Mouse (Mus musculus): ENCODE measurements at regions not wholly inside any gene's neighbourhood (a gene's known extent, or its start where the extent isn't known, plus 50 kb on each side); places are given as distances from the start of the nearest gene placed in this dataset.
A peak's percentile ranks its signal among the peaks of the same experiment; 100 is the strongest.

DNA sequence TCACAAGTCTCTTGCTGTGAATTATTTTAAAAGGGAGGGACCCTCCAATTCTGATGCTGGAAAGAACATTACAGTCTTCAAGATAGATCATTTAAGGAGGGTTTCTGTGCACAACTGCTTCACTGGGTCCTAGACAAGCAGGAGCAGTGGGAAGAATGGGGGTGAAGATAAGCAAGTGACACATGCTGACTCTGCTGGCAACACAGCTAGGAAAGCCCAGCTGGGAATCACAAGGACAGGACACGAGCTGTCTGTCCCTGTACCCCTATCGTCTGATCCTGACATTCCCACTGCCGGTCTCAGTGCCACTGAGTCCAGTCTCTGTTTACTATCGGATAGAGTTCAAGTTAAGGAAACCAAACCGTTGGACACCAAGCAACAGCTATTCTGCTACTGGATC is 216.3 kb downstream of the Gm12728 start:
- Histone ChIP-seq H3K9ac (replicated peaks) (no peak overlapping the region), H3K4me1 (replicated peaks) (0 out of 2 replicates have a peak, but pooled peaks cover 4% of the 10 kb centered on the region), H3K27ac (no peak overlapping the region), H3K36me3 (no peaks in the 10 kb centered on the region), H3K9me3 (peaks cover 7% of the 10 kb centered on the region; the same call in 1 of the 2 replicates), H3K4me2 (no peak overlapping the region), H3K4me3 (replicated peaks) (no peak overlapping the region), H3K27me3 (no peaks in the 10 kb centered on the region)
- ATAC-seq (ENCODE audit: insufficient number of reproducible peaks, insufficient read depth, low FRiP score, low TSS enrichment, low read depth) = no peak
- WGBS = 87% methylated on average over 5 of the region's 5 CpGs

DNA sequence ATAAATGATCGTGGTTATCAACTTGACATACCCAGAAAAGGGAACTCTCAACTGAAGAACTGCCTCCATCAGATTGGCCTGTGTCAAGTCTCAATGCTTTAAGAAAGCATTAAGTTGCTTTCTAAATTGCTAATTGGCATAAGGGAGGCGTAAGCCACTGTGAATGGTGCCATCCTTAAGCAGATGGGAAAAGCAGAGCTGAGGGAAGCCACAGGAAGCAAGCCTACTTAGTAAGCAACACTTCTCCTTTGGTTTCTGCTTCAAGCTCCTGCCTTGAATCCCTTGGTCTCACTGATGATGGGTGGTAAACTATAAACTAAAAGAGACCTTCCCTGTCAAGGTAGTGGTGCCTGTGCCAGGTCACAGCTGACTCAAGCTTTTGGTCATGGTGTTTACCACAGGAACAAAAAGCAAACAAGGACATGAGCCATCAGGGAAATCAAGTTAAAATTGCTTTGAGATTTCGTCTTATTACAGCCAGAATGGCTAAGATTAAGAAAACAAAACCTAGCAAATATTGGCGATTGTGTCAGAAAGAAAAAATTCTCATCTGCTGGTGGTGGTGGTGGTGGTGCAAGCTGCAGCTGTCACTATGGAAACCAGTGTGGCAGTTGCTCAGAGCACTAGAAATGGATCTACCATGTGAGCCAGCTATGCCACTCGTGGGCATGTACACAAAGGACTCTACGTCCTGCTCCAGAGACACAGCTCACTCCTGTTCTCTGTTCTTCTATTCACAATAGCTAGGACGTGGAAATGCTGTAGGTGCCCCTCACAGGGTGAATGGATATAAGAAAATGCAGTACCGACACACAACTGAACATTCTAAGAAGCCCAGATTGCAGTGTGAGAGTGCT is 217.9 kb downstream of the Gm12728 start:
- no peak overlapping the region for H3K27ac ChIP-seq
- peaks cover 7% of the 10 kb centered on the region; the same call in 1 of the 2 replicates for H3K9me3 ChIP-seq
- H3K4me2 ChIP-seq = no peak overlapping the region
- no peaks in the 10 kb centered on the region for H3K36me3 ChIP-seq
- 0 out of 2 replicates have a peak, but pooled peaks cover 4% of the 10 kb centered on the region for H3K4me1 ChIP-seq (replicated peaks)
- no peak overlapping the region for H3K9ac ChIP-seq (replicated peaks)
- 86% methylated on average over 8 of the region's 8 CpGs for WGBS
- no peak for ATAC-seq (ENCODE audit: insufficient number of reproducible peaks, insufficient read depth, low FRiP score, low TSS enrichment, low read depth)
- no peak overlapping the region for H3K4me3 ChIP-seq (replicated peaks)
- no peaks in the 10 kb centered on the region for H3K27me3 ChIP-seq

DNA sequence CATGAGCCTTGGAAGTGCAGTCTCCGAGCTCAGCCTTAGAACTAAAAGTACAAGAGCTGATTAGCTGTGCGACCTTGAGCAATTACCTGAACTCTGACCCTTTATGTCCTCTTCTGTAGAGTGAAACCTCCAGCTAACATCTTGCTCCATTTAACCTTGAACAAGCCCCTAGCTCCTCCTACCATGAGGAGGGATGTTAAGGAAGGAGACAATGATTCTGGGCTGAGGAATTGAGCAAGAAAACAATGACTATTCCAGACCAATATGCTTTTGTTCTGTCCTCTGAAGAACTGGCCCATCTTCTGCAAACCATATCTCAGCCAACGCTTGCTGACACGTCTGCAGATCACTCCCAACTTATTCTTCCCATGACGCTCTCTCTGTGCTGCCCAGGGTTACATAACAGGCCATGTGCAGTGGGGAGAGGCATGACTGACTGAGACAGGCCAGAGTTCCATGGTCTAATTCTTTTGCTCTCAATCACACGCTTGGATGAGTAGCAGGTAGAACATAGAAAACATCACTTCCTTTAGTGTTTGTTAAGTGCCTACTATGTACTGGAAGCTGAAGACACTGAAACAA is 227.5 kb downstream of the Gm12728 start:
- Histone ChIP-seq H3K4me1 (replicated peaks) (peaks cover 29% of the 10 kb centered on the region), H3K9ac (replicated peaks) (no peak overlapping the region), H3K27me3 (no peaks in the 10 kb centered on the region), H3K36me3 (no peaks in the 10 kb centered on the region), H3K4me2 (no peak overlapping the region), H3K4me3 (replicated peaks) (no peak overlapping the region), H3K9me3 (no peaks in the 10 kb centered on the region), H3K27ac (no peak overlapping the region)
- WGBS = 83% methylated on average over 6 of the region's 6 CpGs
- no peak for ATAC-seq (ENCODE audit: insufficient number of reproducible peaks, insufficient read depth, low FRiP score, low TSS enrichment, low read depth)

DNA sequence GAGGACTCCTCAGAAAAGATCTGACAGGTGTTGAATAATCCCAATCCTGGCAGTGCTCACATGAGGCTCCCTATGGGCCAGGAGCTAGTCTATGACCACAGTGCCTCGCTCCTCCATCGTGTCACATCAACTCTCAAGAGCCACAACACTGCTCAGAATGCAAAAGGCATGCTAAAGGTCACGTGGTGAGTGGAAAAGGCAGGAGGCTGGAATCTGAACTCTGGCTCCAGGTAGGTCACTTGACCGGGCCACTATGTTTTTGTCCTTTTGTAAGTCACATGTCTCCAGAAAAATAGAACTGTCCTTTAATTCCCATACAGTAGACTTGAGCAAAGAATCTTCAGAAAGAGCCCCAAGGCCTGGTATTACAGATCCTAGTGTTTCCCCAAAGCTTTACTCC is 229.3 kb downstream of the Gm12728 start:
- ATAC-seq (ENCODE audit: insufficient number of reproducible peaks, insufficient read depth, low FRiP score, low TSS enrichment, low read depth) = no peak
- Histone ChIP-seq H3K9ac (replicated peaks) (no peak overlapping the region), H3K4me2 (no peak overlapping the region), H3K9me3 (no peaks in the 10 kb centered on the region), H3K27ac (no peak overlapping the region), H3K4me3 (replicated peaks) (no peak overlapping the region), H3K27me3 (no peaks in the 10 kb centered on the region), H3K4me1 (replicated peaks) (peaks cover 29% of the 10 kb centered on the region), H3K36me3 (no peaks in the 10 kb centered on the region)
- WGBS = 83% methylated on average over 4 of the region's 4 CpGs

DNA sequence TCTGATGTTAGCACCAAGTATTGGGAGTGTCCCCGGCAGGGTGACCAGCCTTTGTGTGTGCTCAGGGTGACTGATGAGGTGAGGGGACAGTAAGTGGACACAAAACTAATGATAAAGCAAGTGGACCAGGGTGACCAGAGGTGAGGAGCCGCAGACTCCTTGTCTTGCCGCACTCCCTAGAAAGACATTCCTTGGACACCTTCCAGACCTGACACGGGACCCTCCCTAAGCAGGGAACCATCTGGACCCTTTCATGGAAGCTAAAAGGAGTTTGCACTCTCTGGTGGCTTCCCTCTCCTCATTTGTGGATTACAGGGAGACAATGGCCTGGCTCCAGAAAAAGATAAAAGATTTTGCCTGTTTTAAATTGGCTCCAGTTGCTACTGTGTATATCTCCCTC is 230.7 kb downstream of the Gm12728 start:
- no peak overlapping the region for H3K4me2 ChIP-seq
- 39% methylated on average over 4 of the region's 4 CpGs for WGBS
- H3K9ac ChIP-seq (replicated peaks) = no peak overlapping the region
- H3K4me3 ChIP-seq (replicated peaks) = no peak overlapping the region
- no peak for ATAC-seq (ENCODE audit: insufficient number of reproducible peaks, insufficient read depth, low FRiP score, low TSS enrichment, low read depth)
- no peaks in the 10 kb centered on the region for H3K27me3 ChIP-seq
- H3K27ac ChIP-seq = 0 out of 2 replicates have a peak overlapping the region, but pooled peaks have one; percentile 2
- no peaks in the 10 kb centered on the region for H3K36me3 ChIP-seq
- peaks cover 36% of the 10 kb centered on the region for H3K4me1 ChIP-seq (replicated peaks)
- H3K9me3 ChIP-seq = no peaks in the 10 kb centered on the region

DNA sequence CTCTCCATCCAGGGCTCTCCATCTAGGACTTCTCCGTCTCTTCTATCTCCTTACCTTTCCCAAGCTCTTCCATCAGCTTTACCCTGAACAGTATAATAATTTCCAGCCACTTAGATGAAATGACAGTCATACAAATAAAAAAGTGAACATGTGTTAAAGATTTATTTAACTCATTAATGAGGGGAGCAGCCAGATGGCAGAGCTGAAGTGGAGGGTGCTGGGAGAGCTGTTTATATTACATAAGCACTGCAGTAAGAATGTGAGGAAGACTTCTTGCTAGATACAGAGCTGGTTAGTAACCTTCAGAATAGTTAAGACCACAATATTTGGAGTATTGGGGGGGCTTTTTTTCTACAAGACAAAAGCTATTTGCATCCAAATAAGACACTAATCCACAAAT is 234.9 kb downstream of the Gm12728 start:
- peaks cover 59% of the 10 kb centered on the region for H3K4me1 ChIP-seq (replicated peaks)
- 79% methylated on average over 1 of the region's 1 CpGs for WGBS

DNA sequence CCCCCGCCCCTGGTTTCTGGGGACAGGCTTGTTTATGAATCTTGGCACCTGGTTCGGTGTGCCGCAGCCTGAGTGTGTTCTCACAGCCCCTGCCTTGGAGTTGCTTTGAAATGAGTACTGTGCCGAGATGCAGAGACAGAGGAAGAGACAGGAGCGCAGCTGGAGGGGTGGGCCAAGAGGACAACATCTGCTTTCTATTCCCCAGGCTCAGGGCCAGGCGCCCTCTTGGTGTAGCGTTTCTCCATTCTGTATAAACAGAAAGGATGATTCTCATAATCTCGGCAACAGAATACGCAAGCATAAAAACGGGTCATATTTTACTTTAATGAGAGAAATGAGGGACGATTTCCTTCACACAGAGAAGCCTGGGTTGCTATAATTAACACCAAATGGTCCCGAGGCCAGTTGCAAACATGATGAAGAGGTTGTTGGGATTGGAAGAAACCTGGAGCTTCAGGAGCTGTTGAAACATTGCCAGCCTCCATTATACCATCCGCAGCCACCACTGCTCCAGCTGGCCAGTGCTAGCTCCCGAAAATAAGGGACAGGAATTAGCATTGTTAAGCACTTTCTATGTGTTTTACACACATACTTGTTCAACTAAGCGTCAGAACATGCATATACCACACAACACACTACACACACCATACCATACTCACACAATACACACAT is 236.4 kb downstream of the Gm12728 start:
- Histone ChIP-seq H3K27ac (0 out of 2 replicates have a peak overlapping the region, but pooled peaks have one; percentile 50), H3K9me3 (0 out of 2 replicates have a peak, but pooled peaks cover 4% of the 10 kb centered on the region), H3K4me1 (replicated peaks) (peaks cover 44% of the 10 kb centered on the region), H3K27me3 (no peaks in the 10 kb centered on the region), H3K36me3 (no peaks in the 10 kb centered on the region), H3K4me2 (peak overlapping the region; percentile 37), H3K4me3 (replicated peaks) (no peak overlapping the region), H3K9ac (replicated peaks) (0 out of 2 replicates have a peak overlapping the region, but pooled peaks have one; percentile 1)
- 19% methylated on average over 15 of the region's 15 CpGs for WGBS
- ATAC-seq (ENCODE audit: insufficient number of reproducible peaks, insufficient read depth, low FRiP score, low TSS enrichment, low read depth) = peak; percentile 56; the same call in 1 of the 2 replicates

More for the DNA sequence above, 234.9 kb downstream of the Gm12728 start:
- Histone ChIP-seq H3K36me3 (no peaks in the 10 kb centered on the region), H3K4me3 (replicated peaks) (no peak overlapping the region), H3K9me3 (no peaks in the 10 kb centered on the region), H3K27ac (no peak overlapping the region), H3K4me2 (no peak overlapping the region), H3K9ac (replicated peaks) (no peak overlapping the region), H3K27me3 (no peaks in the 10 kb centered on the region)
- ATAC-seq (ENCODE audit: insufficient number of reproducible peaks, insufficient read depth, low FRiP score, low TSS enrichment, low read depth) = no peak

DNA sequence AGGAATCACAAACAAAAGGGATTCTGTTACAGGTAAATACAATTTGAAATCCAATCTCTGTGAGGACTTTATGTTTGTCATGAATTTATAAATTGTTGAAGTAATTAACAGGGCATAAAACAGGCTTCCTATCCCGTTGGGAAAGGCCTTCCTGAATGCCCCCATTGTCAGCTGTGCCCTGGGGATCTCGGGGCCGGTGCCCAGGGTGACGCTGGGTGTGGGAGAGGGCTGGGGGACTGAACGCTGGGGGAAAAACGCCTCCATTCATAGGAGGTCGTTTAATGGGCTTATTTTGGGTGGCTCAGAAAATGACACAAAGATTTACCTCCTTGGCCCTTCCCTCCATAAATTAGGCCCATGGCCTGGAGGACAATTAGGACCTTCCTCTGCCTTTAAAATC is 250.7 kb downstream of the Gm12728 start:
- Histone ChIP-seq H3K27me3 (no peaks in the 10 kb centered on the region), H3K9ac (replicated peaks) (no peak overlapping the region), H3K4me2 (no peak overlapping the region), H3K4me3 (replicated peaks) (no peak overlapping the region), H3K27ac (peak overlapping the region; percentile 68; the same call in 1 of the 2 replicates), H3K4me1 (replicated peaks) (peaks cover 24% of the 10 kb centered on the region), H3K9me3 (no peaks in the 10 kb centered on the region), H3K36me3 (no peaks in the 10 kb centered on the region)
- ATAC-seq (ENCODE audit: insufficient number of reproducible peaks, insufficient read depth, low FRiP score, low TSS enrichment, low read depth) = no peak
- WGBS = 5% methylated on average over 7 of the region's 7 CpGs

DNA sequence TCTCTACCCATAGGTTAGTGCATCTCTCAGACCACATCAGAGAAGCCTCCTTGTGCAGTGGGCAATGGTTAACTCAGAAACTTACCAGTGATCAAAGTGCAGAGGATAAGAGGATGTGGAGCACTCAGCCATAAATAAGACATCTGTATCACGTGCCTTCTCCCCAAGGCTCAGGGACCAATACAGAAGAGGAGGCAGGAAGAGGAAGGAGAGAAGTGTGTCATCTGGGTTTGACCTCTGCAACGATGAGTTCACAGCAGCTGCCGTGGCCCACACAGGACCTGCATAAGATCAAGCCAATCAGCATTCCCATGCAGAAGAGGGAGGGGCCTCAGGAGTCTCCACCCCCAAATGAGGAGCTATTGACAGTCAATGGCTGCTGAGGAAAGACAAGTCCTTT is 252.8 kb downstream of the Gm12728 start:
- Histone ChIP-seq H3K9me3 (no peaks in the 10 kb centered on the region), H3K27me3 (no peaks in the 10 kb centered on the region), H3K27ac (no peak overlapping the region), H3K9ac (replicated peaks) (no peak overlapping the region), H3K36me3 (no peaks in the 10 kb centered on the region), H3K4me2 (no peak overlapping the region), H3K4me1 (replicated peaks) (peaks cover 24% of the 10 kb centered on the region), H3K4me3 (replicated peaks) (no peak overlapping the region)
- no peak for ATAC-seq (ENCODE audit: insufficient number of reproducible peaks, insufficient read depth, low FRiP score, low TSS enrichment, low read depth)
- 67% methylated on average over 3 of the region's 3 CpGs for WGBS

DNA sequence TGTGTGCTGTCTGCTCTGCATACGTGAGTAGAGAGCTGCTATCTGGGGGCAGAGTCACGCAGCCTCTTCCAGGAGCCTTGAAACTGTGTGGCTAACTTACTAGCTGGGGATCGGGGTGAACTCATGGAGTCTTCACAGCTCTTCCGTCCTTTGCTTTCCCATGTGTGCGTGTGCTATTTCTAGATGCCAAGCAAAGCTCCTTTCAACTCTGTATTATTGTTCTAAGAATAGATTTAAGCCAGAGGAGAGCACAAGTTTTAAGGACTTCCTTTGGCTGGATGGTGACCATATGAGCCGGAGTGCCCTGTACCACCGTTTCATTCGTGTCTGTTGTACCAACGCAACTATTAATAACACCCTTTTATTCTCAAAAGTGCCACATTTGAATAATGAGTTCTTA is 254.0 kb downstream of the Gm12728 start:
- no peaks in the 10 kb centered on the region for H3K9me3 ChIP-seq
- no peaks in the 10 kb centered on the region for H3K36me3 ChIP-seq
- ATAC-seq (ENCODE audit: insufficient number of reproducible peaks, insufficient read depth, low FRiP score, low TSS enrichment, low read depth) = no peak
- peaks cover 19% of the 10 kb centered on the region for H3K4me1 ChIP-seq (replicated peaks)
- no peaks in the 10 kb centered on the region for H3K27me3 ChIP-seq
- H3K9ac ChIP-seq (replicated peaks) = no peak overlapping the region
- no peak overlapping the region for H3K4me2 ChIP-seq
- WGBS = 91% methylated on average over 9 of the region's 9 CpGs
- H3K27ac ChIP-seq = no peak overlapping the region
- H3K4me3 ChIP-seq (replicated peaks) = no peak overlapping the region

DNA sequence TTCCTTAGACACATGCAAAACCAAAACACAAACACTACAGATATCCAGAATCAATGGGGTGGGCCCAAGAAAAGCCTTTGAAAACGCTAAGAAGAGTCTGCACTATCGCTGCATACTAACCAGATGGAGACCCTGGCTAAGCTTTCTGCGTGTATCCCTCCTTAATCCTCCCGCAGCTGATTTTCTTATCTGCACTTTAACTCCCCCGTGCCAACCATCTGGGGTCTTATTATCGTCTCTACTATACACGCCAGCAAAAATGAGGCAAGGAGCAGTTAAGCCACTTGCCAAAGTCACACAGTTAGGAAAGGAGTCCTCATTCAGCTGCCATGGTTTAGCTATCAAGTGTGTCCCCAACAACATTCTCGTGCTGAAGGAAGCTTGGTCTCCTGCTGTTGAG is 258.4 kb downstream of the Gm12728 start:
- H3K4me2 ChIP-seq = no peak overlapping the region
- H3K4me1 ChIP-seq (replicated peaks) = peaks cover 13% of the 10 kb centered on the region
- no peak overlapping the region for H3K27ac ChIP-seq
- no peaks in the 10 kb centered on the region for H3K27me3 ChIP-seq
- ATAC-seq (ENCODE audit: insufficient number of reproducible peaks, insufficient read depth, low FRiP score, low TSS enrichment, low read depth) = no peak
- no peak overlapping the region for H3K4me3 ChIP-seq (replicated peaks)
- H3K9me3 ChIP-seq = no peaks in the 10 kb centered on the region
- 79% methylated on average over 8 of the region's 8 CpGs for WGBS
- no peaks in the 10 kb centered on the region for H3K36me3 ChIP-seq
- H3K9ac ChIP-seq (replicated peaks) = no peak overlapping the region

All from limb, embryonic 12.5 days (tissue).